Mouse (Mus musculus): Measurements from ENCODE around the gene AY761185. TPM values are rescaled to one million over a fixed set of nuclear protein-coding genes. Genes with fewer than 3 reads are reported as not detected.

AY761185 gene
- polyA plus RNA-seq, 2 experiments = not detected

- WGBS = 63% methylated on average over 2 of the region's 2 CpGs
- H3K4me1 ChIP-seq (ENCODE audit: control insufficient read depth, insufficient read depth, low read length) = no peaks in the 10 kb centered on the region
- TF ChIP-seq POLR2A (IDR thresholded peaks at IDR 0.05; ENCODE audit: borderline replicate concordance, extremely low read depth, insufficient read depth, insufficient read length) = no peak
- H3K9ac ChIP-seq (ENCODE audit: low read depth, low read length, severe bottlenecking) = no peak overlapping the region
- DNase-seq (ENCODE audit: low spot score) (no peak), ATAC-seq (ENCODE audit: low FRiP score, low read depth) (no peak)
- no peaks in the 10 kb centered on the region for H3K27me3 ChIP-seq (ENCODE audit: control insufficient read depth, insufficient read depth, low read length)
- H3K4me3 ChIP-seq (replicated peaks; ENCODE audit: low read length) = no peak overlapping the region
- no peaks in the 10 kb centered on the region for H3K36me3 ChIP-seq (ENCODE audit: control insufficient read depth, insufficient read depth, low read length)
- no peaks in the 10 kb centered on the region for H3K9me3 ChIP-seq (ENCODE audit: control insufficient read depth, low read length)
- H3K4me2 ChIP-seq (replicated peaks; ENCODE audit: low read depth, low read length, severe bottlenecking) = no peak overlapping the region
- H3K27ac ChIP-seq (replicated peaks; ENCODE audit: low read depth, low read length) = no peak overlapping the region
Observed at GRCm38 (mm10) chr8:20908256-20908655, 36.3 kb downstream of the AY761185 start.

GRCm38 (mm10) chr8:20907119-20907518 is 37.4 kb downstream of the AY761185 start:
- no peak for TF ChIP-seq POLR2A (IDR thresholded peaks at IDR 0.05; ENCODE audit: borderline replicate concordance, extremely low read depth, insufficient read depth, insufficient read length)
- 90% methylated on average over 2 of the region's 2 CpGs for WGBS

GRCm38 (mm10) chr8:20902527-20902926 is 42.0 kb downstream of the AY761185 start, which contains the start of gene Gm15056:
Gene Gm15056 (minus strand): TSS chr8:20902627.
- H3K4me3 ChIP-seq (replicated peaks; ENCODE audit: low read length) = no peak within 1 kb of the TSS
- no peaks in the 10 kb centered on the region for H3K4me1 ChIP-seq (ENCODE audit: control insufficient read depth, insufficient read depth, low read length)
- DNase-seq (ENCODE audit: low spot score) = no peak
- H3K27ac ChIP-seq (replicated peaks; ENCODE audit: low read depth, low read length) = no peak within 1 kb of the TSS
- TF ChIP-seq POLR2A (IDR thresholded peaks at IDR 0.05; ENCODE audit: borderline replicate concordance, extremely low read depth, insufficient read depth, insufficient read length) = no peak
- H3K9ac ChIP-seq (ENCODE audit: low read depth, low read length, severe bottlenecking) = no peak within 1 kb of the TSS
- no peaks in the 10 kb centered on the region for H3K9me3 ChIP-seq (ENCODE audit: control insufficient read depth, low read length)
- H3K27me3 ChIP-seq (ENCODE audit: control insufficient read depth, insufficient read depth, low read length) = no peaks in the 10 kb centered on the region
- no peak within 1 kb of the TSS for H3K4me2 ChIP-seq (replicated peaks; ENCODE audit: low read depth, low read length, severe bottlenecking)
- H3K36me3 ChIP-seq (ENCODE audit: control insufficient read depth, insufficient read depth, low read length) = no peaks in the 10 kb centered on the region
- no peak for ATAC-seq (ENCODE audit: low FRiP score, low read depth)
- WGBS = 39% methylated on average over 2 of the region's 2 CpGs

More at GRCm38 (mm10) chr8:20907119-20907518, 37.4 kb downstream of the AY761185 start:
- H3K4me3 ChIP-seq (replicated peaks; ENCODE audit: low read length) = no peak overlapping the region
- no peaks in the 10 kb centered on the region for H3K4me1 ChIP-seq (ENCODE audit: control insufficient read depth, insufficient read depth, low read length)
- H3K27me3 ChIP-seq (ENCODE audit: control insufficient read depth, insufficient read depth, low read length) = no peaks in the 10 kb centered on the region
- no peaks in the 10 kb centered on the region for H3K36me3 ChIP-seq (ENCODE audit: control insufficient read depth, insufficient read depth, low read length)
- H3K4me2 ChIP-seq (replicated peaks; ENCODE audit: low read depth, low read length, severe bottlenecking) = no peak overlapping the region
- no peak overlapping the region for H3K9ac ChIP-seq (ENCODE audit: low read depth, low read length, severe bottlenecking)
- H3K9me3 ChIP-seq (ENCODE audit: control insufficient read depth, low read length) = no peaks in the 10 kb centered on the region
- H3K27ac ChIP-seq (replicated peaks; ENCODE audit: low read depth, low read length) = no peak overlapping the region
- ATAC-seq (ENCODE audit: low FRiP score, low read depth) = no peak
- no peak for DNase-seq (ENCODE audit: low spot score)

Other genes with a start within 250 kb of the AY761185 start
- not detected in 2 replicates for gene Defb33, start 52.0 kb downstream of the AY761185 start, polyA plus RNA-seq (2012; rRNA removed)
- not detected in 2 replicates for gene Defb33, start 52.0 kb downstream of the AY761185 start, polyA plus RNA-seq (2014; fragmentation: Nextera tagmentation; extraction: Ambion mirVana)
- gene Gm15056, start 42.1 kb downstream of the AY761185 start, polyA plus RNA-seq (2012; rRNA removed) = not detected in 2 replicates
- not detected in 2 replicates for gene Gm15056, start 42.1 kb downstream of the AY761185 start, polyA plus RNA-seq (2014; fragmentation: Nextera tagmentation; extraction: Ambion mirVana)
- not detected in 2 replicates for gene Gm6040, start 22.6 kb downstream of the AY761185 start, polyA plus RNA-seq (2012; rRNA removed)
- not detected in 2 replicates for gene Gm6040, start 22.6 kb downstream of the AY761185 start, polyA plus RNA-seq (2014; fragmentation: Nextera tagmentation; extraction: Ambion mirVana)
- 0.49 and 0.52 TPM in 2 replicates for gene Defa21, start 80.8 kb upstream of the AY761185 start, polyA plus RNA-seq (2012; rRNA removed)
- not detected in 2 replicates for gene Defa21, start 80.8 kb upstream of the AY761185 start, polyA plus RNA-seq (2014; fragmentation: Nextera tagmentation; extraction: Ambion mirVana)
- not detected in 2 replicates for gene Defa23, start 110.3 kb upstream of the AY761185 start, polyA plus RNA-seq (2012; rRNA removed)
- not detected in 2 replicates for gene Defa23, start 110.3 kb upstream of the AY761185 start, polyA plus RNA-seq (2014; fragmentation: Nextera tagmentation; extraction: Ambion mirVana)
- gene Defa35, start 120.3 kb upstream of the AY761185 start, polyA plus RNA-seq (2012; rRNA removed) = not detected in 2 replicates
- not detected in 2 replicates for gene Defa35, start 120.3 kb upstream of the AY761185 start, polyA plus RNA-seq (2014; fragmentation: Nextera tagmentation; extraction: Ambion mirVana)
- gene Defa25, start 139.7 kb upstream of the AY761185 start, polyA plus RNA-seq (2012; rRNA removed) = not detected in 2 replicates
- gene Defa25, start 139.7 kb upstream of the AY761185 start, polyA plus RNA-seq (2014; fragmentation: Nextera tagmentation; extraction: Ambion mirVana) = not detected in 2 replicates
- not detected in 2 replicates for gene Gm14851, start 151.3 kb upstream of the AY761185 start, polyA plus RNA-seq (2012; rRNA removed)
- gene Gm14851, start 151.3 kb upstream of the AY761185 start, polyA plus RNA-seq (2014; fragmentation: Nextera tagmentation; extraction: Ambion mirVana) = not detected in 2 replicates
- not detected in 2 replicates for gene Defa30, start 189.9 kb upstream of the AY761185 start, polyA plus RNA-seq (2012; rRNA removed)
- not detected in 2 replicates for gene Defa30, start 189.9 kb upstream of the AY761185 start, polyA plus RNA-seq (2014; fragmentation: Nextera tagmentation; extraction: Ambion mirVana)
- gene Defa22, start 217.6 kb upstream of the AY761185 start, polyA plus RNA-seq (2012; rRNA removed) = not detected in 2 replicates
- not detected in 2 replicates for gene Defa22, start 217.6 kb upstream of the AY761185 start, polyA plus RNA-seq (2014; fragmentation: Nextera tagmentation; extraction: Ambion mirVana)
- gene Defa31, start 246.9 kb upstream of the AY761185 start, polyA plus RNA-seq (2012; rRNA removed) = not detected in 2 replicates
- gene Defa31, start 246.9 kb upstream of the AY761185 start, polyA plus RNA-seq (2014; fragmentation: Nextera tagmentation; extraction: Ambion mirVana) = not detected in 2 replicates